Mouse (Mus musculus) intestine, embryonic 15.5 days (tissue): ENCODE results near the gene Gm17359. TPM values are rescaled to one million over a fixed set of nuclear protein-coding genes. Genes with fewer than 3 reads are reported as not detected.
A peak's percentile ranks its signal among the peaks of the same experiment; 100 is the strongest.
"Not testable (repeated sequence)": the region's sequence is repeated elsewhere in the genome, so short reads cannot be mapped to it uniquely, and the experiment has no call there.

ENCODE experiments used
- ATAC-seq: fragments of 200-750 bp; cut with Nextera tagmentation; 2 replicates; pipeline ENCODE4 v1.8.0; 2017; ENCODE audit warnings: moderate TSS enrichment, moderate library complexity
- H3K27ac ChIP-seq: fragments of 300-500 bp; sonication (generic); 2 replicates; pipeline ENCODE4 v1.5.1; 2015; ENCODE audit warnings: mild to moderate bottlenecking, inconsistent platforms
- H3K27me3 ChIP-seq: fragments of 300-500 bp; sonication (generic); replicated peaks from 2 replicates; pipeline ENCODE4 v1.6.1; 2015; ENCODE audit warnings: inconsistent platforms
- H3K36me3 ChIP-seq: fragments of 300-500 bp; sonication (generic); 2 replicates; pipeline ENCODE4 v1.6.1; 2015; ENCODE audit warnings: inconsistent platforms
- H3K4me1 ChIP-seq: fragments of 300-500 bp; sonication (generic); replicated peaks from 2 replicates; pipeline ENCODE4 v1.6.1; 2015; ENCODE audit warnings: inconsistent platforms
- H3K4me2 ChIP-seq: fragments of 300-500 bp; sonication (generic); replicated peaks from 2 replicates; pipeline ENCODE4 v1.6.1; 2015; ENCODE audit warnings: mild to moderate bottlenecking, inconsistent platforms
- H3K4me3 ChIP-seq: fragments of 300-500 bp; sonication (generic); replicated peaks from 2 replicates; pipeline ENCODE4 v1.5.1; 2015; ENCODE audit warnings: inconsistent platforms
- H3K9ac ChIP-seq: fragments of 300-500 bp; sonication (generic); 2 replicates; pipeline ENCODE4 v1.6.1; 2015; ENCODE audit warnings: inconsistent platforms
- H3K9me3 ChIP-seq: fragments of 300-500 bp; sonication (generic); 2 replicates; pipeline ENCODE4 v1.6.1; 2016; ENCODE audit warnings: inconsistent platforms
- WGBS: fragments of 180-500 bp; shearing (Covaris S2); methylation state at CpG from one replicate; pipeline ENCODE4 v1.1.7; 2015; 5-methylcytosine and 5-hydroxymethylcytosine counted together
- polyA plus RNA-seq: library from polyadenylated mRNA; unstranded; fragments of >200 nt; fragmentation: Nextera tagmentation; extraction: Ambion mirVana; gene quantifications from 2 replicates; pipeline ENCODE4 v1.2.1, GENCODE M21; 2015

Gm17359 gene
- polyA plus RNA-seq, 1 experiment from 2014 or later: not detected

DNA sequence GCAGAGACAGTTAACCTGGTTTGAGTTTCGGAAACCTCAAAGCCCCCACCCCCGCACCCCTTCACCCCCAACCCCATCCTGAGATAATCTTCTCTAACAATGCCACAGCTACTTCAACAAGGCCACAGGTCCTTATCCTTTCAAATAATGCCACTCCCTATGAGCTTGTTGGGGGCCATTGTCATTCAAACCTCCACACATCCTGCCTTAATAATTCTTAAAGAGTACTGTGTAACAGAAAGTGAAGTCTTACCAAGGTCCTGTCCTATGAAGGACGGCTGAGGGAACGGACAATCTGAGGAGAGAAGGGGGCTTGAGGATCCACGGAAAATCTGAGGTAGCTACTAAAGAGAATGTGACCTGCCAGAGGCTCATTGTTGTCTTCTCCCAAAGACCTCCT lies 98.5 kb downstream of the Gm17359 start:
- Histone ChIP-seq H3K4me3 (no peak overlapping the region), H3K4me1 (no peaks in the 10 kb centered on the region), H3K27me3 (no peaks in the 10 kb centered on the region), H3K9ac (no peak overlapping the region), H3K4me2 (no peak overlapping the region), H3K36me3 (no peaks in the 10 kb centered on the region), H3K27ac (no peak overlapping the region), H3K9me3 (no peaks in the 10 kb centered on the region)
- ATAC-seq: no peak
- 68% methylated on average over 5 of the region's 5 CpGs for WGBS

GRCm38 (mm10) chr3:79436186-79436585 lies 99.7 kb downstream of the Gm17359 start:
- H3K36me3 ChIP-seq: no peaks in the 10 kb centered on the region
- no peak overlapping the region for H3K9ac ChIP-seq
- no peaks in the 10 kb centered on the region for H3K27me3 ChIP-seq
- H3K27ac ChIP-seq: no peak overlapping the region
- no peak for ATAC-seq
- 85% methylated on average over 7 of the region's 7 CpGs for WGBS
- H3K9me3 ChIP-seq: no peaks in the 10 kb centered on the region
- H3K4me3 ChIP-seq: no peak overlapping the region
- H3K4me1 ChIP-seq: no peaks in the 10 kb centered on the region
- H3K4me2 ChIP-seq: no peak overlapping the region

GRCm38 (mm10) chr3:79438276-79438675 lies 101.8 kb downstream of the Gm17359 start:
- no peaks in the 10 kb centered on the region for H3K9me3 ChIP-seq
- H3K4me1 ChIP-seq: no peaks in the 10 kb centered on the region
- no peaks in the 10 kb centered on the region for H3K36me3 ChIP-seq
- H3K27ac ChIP-seq: no peak overlapping the region
- no peak for ATAC-seq
- 98% methylated on average over 3 of the region's 3 CpGs for WGBS
- no peak overlapping the region for H3K9ac ChIP-seq
- no peaks in the 10 kb centered on the region for H3K27me3 ChIP-seq
- no peak overlapping the region for H3K4me2 ChIP-seq
- H3K4me3 ChIP-seq: no peak overlapping the region

- Histone ChIP-seq H3K4me3 (no peak overlapping the region), H3K27me3 (no peaks in the 10 kb centered on the region), H3K36me3 (no peaks in the 10 kb centered on the region), H3K9me3 (no peaks in the 10 kb centered on the region), H3K27ac (no peak overlapping the region), H3K4me1 (no peaks in the 10 kb centered on the region), H3K9ac (no peak overlapping the region), H3K4me2 (no peak overlapping the region)
- WGBS: 66% methylated on average over 12 of the region's 12 CpGs
- no peak for ATAC-seq
Observed at GRCm38 (mm10) chr3:79440976-79441491, 104.6 kb downstream of the Gm17359 start.

GRCm38 (mm10) chr3:79443850-79444249 lies 107.4 kb downstream of the Gm17359 start:
- WGBS: 67% methylated on average over 4 of the region's 4 CpGs
- no peak for ATAC-seq
- Histone ChIP-seq H3K36me3 (no peaks in the 10 kb centered on the region), H3K4me2 (no peak overlapping the region), H3K27ac (no peak overlapping the region), H3K4me1 (no peaks in the 10 kb centered on the region), H3K9ac (no peak overlapping the region), H3K27me3 (no peaks in the 10 kb centered on the region), H3K4me3 (no peak overlapping the region), H3K9me3 (no peaks in the 10 kb centered on the region)

- Histone ChIP-seq H3K36me3 (no peaks in the 10 kb centered on the region), H3K4me1 (no peaks in the 10 kb centered on the region), H3K9me3 (no peaks in the 10 kb centered on the region), H3K4me2 (no peak overlapping the region), H3K9ac (no peak overlapping the region), H3K27ac (no peak overlapping the region), H3K27me3 (no peaks in the 10 kb centered on the region), H3K4me3 (no peak overlapping the region)
- WGBS: 75% methylated on average over 8 of the region's 8 CpGs
- no peak for ATAC-seq
Observed at GRCm38 (mm10) chr3:79445041-79445440, 108.6 kb downstream of the Gm17359 start.

GRCm38 (mm10) chr3:79446124-79446523 lies 109.7 kb downstream of the Gm17359 start:
- Histone ChIP-seq H3K9ac (no peak overlapping the region), H3K9me3 (no peaks in the 10 kb centered on the region), H3K27me3 (no peaks in the 10 kb centered on the region), H3K27ac (no peak overlapping the region), H3K4me3 (no peak overlapping the region), H3K4me2 (no peak overlapping the region), H3K36me3 (no peaks in the 10 kb centered on the region), H3K4me1 (no peaks in the 10 kb centered on the region)
- ATAC-seq: no peak
- 90% methylated on average over 4 of the region's 4 CpGs for WGBS

- WGBS: 84% methylated on average over 3 of the region's 3 CpGs
- H3K9me3 ChIP-seq, H3K27ac ChIP-seq, H3K4me1 ChIP-seq, H3K9ac ChIP-seq, H3K4me3 ChIP-seq, H3K36me3 ChIP-seq, ATAC-seq, H3K27me3 ChIP-seq, H3K4me2 ChIP-seq: not testable (repeated sequence)
Observed at GRCm38 (mm10) chr3:79446648-79447047, 110.2 kb downstream of the Gm17359 start.

GRCm38 (mm10) chr3:79448421-79448820 lies 112.0 kb downstream of the Gm17359 start:
- Histone ChIP-seq H3K4me1 (no peaks in the 10 kb centered on the region), H3K4me3 (no peak overlapping the region), H3K27ac (no peak overlapping the region), H3K27me3 (no peaks in the 10 kb centered on the region), H3K9me3 (no peaks in the 10 kb centered on the region), H3K36me3 (no peaks in the 10 kb centered on the region), H3K4me2 (no peak overlapping the region), H3K9ac (no peak overlapping the region)
- WGBS: 79% methylated on average over 5 of the region's 5 CpGs
- no peak for ATAC-seq

DNA sequence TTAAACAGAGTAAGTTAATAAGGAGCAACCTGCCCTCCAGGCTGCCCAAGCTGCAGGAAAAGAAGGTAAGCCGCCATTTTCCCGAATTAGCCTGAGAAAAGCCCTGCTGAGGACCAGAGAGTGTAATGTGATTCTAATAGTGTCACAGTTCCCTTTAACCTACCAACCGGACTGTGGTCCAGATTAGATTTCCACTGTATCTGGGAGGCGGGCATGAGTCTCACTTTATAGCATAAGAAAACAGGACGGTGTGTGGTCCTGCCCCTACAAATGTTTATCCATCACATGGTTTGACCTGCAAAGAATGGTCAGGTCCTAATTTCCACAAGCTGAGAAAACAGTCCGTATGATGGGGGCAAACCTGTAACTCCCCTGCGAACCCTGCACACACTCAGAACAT lies 112.9 kb downstream of the Gm17359 start:
- H3K36me3 ChIP-seq: no peaks in the 10 kb centered on the region
- 88% methylated on average over 7 of the region's 7 CpGs for WGBS

GRCm38 (mm10) chr3:79452696-79453263 lies 116.3 kb downstream of the Gm17359 start:
- Histone ChIP-seq H3K4me1 (no peaks in the 10 kb centered on the region), H3K36me3 (no peaks in the 10 kb centered on the region), H3K27me3 (no peaks in the 10 kb centered on the region), H3K4me2 (no peak overlapping the region), H3K9me3 (no peaks in the 10 kb centered on the region), H3K27ac (no peak overlapping the region), H3K4me3 (no peak overlapping the region), H3K9ac (no peak overlapping the region)
- 83% methylated on average over 14 of the region's 14 CpGs for WGBS
- ATAC-seq: no peak

More for the DNA sequence above, 112.9 kb downstream of the Gm17359 start:
- no peaks in the 10 kb centered on the region for H3K4me1 ChIP-seq
- H3K27me3 ChIP-seq: no peaks in the 10 kb centered on the region
- no peak overlapping the region for H3K27ac ChIP-seq
- H3K4me2 ChIP-seq: no peak overlapping the region
- H3K4me3 ChIP-seq: no peak overlapping the region
- no peak overlapping the region for H3K9ac ChIP-seq
- ATAC-seq: no peak
- no peaks in the 10 kb centered on the region for H3K9me3 ChIP-seq

- no peaks in the 10 kb centered on the region for H3K9me3 ChIP-seq
- H3K27me3 ChIP-seq: no peaks in the 10 kb centered on the region
- no peak overlapping the region for H3K27ac ChIP-seq
- H3K4me3 ChIP-seq: no peak overlapping the region
- no peaks in the 10 kb centered on the region for H3K36me3 ChIP-seq
- 47% methylated on average over 11 of the region's 11 CpGs for WGBS
- ATAC-seq: 0 out of 2 replicates have a peak, but pooled peaks have one; percentile 8
- H3K4me2 ChIP-seq: no peak overlapping the region
- no peaks in the 10 kb centered on the region for H3K4me1 ChIP-seq
- H3K9ac ChIP-seq: no peak overlapping the region
Observed at GRCm38 (mm10) chr3:79455761-79456160, 119.3 kb downstream of the Gm17359 start.

- WGBS: 86% methylated on average over 14 of the region's 14 CpGs
Observed at GRCm38 (mm10) chr3:79458651-79459275, 122.3 kb downstream of the Gm17359 start.

More at GRCm38 (mm10) chr3:79458651-79459275, 122.3 kb downstream of the Gm17359 start:
- H3K36me3 ChIP-seq: no peaks in the 10 kb centered on the region
- ATAC-seq: no peak
- no peaks in the 10 kb centered on the region for H3K9me3 ChIP-seq
- no peak overlapping the region for H3K9ac ChIP-seq
- H3K4me2 ChIP-seq: no peak overlapping the region
- H3K4me1 ChIP-seq: no peaks in the 10 kb centered on the region
- H3K27ac ChIP-seq: no peak overlapping the region
- no peak overlapping the region for H3K4me3 ChIP-seq
- H3K27me3 ChIP-seq: no peaks in the 10 kb centered on the region
